Mouse (Mus musculus) spleen, adult 18-20 months (tissue): ENCODE results near the gene Stk17b.
"Not testable (repeated sequence)": the region's sequence is repeated elsewhere in the genome, so short reads cannot be mapped to it uniquely, and the experiment has no call there.

ENCODE experiments used
- DNase-seq, 2 experiments: peaks; one replicate each; pipeline ENCODE4 v3.0.0; 2022; ENCODE audit warnings: mixed read lengths in 2 of 2

Gene Stk17b

DNA sequence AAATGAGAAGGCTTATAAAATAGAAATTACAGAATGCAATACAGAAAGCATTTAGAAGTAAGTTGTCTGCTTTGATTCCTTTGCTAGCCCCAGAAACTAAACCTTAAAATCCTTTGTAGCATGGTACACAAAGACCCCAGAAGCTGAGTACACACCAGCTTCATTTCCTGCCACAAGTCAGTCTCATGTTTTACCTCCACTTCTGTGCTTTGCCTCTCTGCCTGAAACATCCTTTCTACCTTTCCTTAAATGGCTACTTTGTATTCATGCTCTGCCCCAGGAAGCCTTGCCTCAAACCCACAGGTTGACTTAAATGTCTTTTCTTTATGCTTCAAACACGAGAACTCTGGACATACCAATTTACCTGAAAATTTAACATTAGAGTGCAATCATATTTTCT is 3.7 kb downstream of the Stk17b start:
- no peak for DNase-seq

DNA sequence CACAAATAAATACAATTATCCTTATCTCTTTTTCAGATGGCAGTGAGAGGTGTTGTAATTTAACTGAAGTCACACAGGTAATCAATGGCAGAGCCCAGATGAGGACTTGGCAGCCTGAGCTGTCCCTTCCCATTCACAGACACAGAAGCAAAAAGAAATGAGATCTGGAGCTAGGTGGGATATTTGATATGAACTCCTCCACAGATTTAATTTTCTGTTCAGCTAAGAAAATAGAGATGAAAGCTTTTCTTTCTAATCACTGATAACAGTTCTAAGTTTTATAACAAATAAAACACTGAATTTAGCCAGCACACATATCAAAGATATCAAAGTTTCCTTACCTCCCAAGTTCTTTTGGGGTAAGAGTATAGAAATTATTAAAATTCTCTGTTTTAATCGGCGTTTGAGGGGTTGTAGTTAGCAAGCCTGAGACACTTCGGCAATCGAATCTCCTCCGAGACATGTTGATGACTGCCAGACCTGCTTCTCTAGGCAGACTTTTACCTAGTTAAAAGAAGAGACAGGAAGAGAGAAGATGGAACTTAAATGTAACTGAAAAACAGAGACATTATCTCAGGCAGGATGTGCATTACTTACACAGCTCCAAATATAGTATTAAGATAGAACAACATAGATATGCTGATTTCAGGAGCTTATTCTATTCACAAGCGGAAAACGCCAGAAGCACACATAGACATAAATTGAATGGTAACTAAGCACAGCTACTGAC is 8.7 kb downstream of the Stk17b start:
- DNase-seq: no peak

DNA sequence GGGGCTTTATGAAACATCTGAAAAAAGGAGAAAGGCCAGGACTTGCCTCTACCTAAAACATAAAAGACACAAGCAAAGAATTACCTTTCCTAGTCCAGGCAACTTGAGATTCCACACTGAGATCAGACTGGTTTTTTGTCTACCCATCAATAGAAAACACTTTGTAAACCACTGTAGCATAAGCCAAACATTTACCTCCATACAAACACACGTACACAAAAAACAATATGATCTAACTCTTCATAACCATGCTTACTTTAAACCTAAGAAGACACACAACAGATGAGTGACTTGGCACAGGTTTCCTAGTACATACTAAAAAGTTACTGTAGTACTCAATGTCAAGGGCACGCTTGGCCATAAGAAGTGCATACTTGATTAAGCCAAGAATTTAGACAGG is 9.5 kb downstream of the Stk17b start:
- DNase-seq: no peak

- DNase-seq: no peak
Measured at GRCm38 (mm10) chr1:53775036-53775435, 10.0 kb downstream of the Stk17b start.

- DNase-seq: no peak
Measured at GRCm38 (mm10) chr1:53774571-53774970, 10.5 kb downstream of the Stk17b start.

- DNase-seq: peak; percentile 70 to 71
Measured at GRCm38 (mm10) chr1:53773994-53774393, 11.0 kb downstream of the Stk17b start.

GRCm38 (mm10) chr1:53772967-53773366 is 12.1 kb downstream of the Stk17b start:
- DNase-seq: no peak

GRCm38 (mm10) chr1:53771476-53771875 is 13.5 kb downstream of the Stk17b start:
- DNase-seq: no peak

DNA sequence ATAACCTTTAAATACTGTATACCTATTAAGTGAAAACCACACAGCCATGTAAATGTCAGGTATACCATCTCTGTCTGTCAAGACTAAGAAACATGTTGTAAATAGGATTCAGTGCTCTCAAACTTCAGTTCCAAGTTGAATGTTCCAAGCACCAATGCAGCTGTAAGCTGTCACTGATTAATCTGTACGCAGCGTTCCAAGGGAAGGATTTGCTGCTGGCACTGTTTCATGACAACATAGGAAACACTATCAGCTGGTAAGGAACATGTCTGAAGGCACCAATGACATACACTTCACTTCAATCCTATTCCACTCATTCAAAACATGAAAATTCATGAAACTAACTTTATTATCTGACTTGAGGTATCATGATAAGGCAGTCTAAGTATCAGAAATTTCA is 18.9 kb downstream of the Stk17b start:
- DNase-seq: no peak

- DNase-seq: no peak
Measured at GRCm38 (mm10) chr1:53757316-53757715, 27.7 kb downstream of the Stk17b start.

DNA sequence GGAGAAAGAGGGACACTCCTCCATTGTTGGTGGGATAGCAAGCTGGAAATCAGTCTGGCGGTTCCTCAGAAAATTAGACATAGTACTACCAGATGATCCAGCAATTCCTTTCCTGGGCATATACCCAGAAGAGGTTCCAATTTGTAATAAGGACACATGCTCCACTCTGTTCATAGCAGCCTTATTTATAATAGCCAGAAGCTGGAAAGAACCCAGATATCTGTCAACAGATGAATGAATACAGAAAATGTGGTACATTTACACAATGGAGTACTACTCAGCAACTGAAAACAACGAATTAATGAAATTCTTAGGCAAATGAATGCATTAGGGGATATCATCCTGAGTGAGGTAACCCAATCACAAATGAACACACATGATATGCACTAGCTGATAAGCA is 31.5 kb downstream of the Stk17b start:
- not testable (repeated sequence) for DNase-seq

- no peak for DNase-seq
Measured at GRCm38 (mm10) chr1:53751144-53751543, 33.9 kb downstream of the Stk17b start.

DNA sequence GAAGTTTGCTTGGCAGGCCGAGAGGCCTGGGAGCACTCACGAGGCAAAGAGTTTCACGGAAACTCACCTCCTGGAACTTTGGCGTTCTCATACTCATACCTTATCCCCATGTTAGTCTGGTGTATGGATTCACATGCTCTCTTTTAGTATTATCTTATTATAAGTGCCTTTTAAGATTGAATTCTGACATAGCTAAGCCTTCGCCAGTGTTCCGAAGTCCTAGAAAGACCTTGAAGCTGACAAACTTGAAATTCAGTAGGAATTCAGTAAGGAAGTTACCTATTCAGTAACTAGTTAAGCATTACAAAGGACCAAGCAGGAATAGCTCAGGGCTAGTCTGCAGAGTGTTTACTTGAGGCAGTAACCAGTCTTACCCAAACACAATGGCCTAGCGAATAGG is 34.3 kb downstream of the Stk17b start:
- DNase-seq: not testable (repeated sequence)

DNA sequence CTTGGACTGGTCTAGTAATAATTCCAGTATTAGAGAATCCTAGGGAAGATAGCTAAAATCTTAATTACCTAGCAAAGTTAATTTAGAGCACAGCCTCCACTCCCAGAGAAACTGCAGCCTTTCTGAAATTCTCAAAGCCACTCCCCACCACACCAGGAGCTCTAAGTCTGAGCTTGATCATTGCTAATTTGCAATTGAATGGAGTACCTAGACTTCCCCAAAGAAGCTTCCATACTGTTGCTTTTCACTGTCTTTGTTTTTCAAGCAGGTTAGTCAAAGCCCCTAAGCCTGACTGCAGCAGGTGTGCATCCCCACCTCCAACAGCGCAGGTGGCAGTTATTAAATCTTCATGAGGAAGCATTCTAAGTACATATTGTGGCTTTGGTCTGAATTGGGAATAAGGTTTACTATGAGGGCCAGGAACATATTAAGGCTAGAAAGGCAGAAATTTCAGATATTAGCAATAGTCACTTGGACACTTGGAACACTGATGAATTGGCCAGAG is 35.1 kb downstream of the Stk17b start:
- not testable (repeated sequence) for DNase-seq

DNA sequence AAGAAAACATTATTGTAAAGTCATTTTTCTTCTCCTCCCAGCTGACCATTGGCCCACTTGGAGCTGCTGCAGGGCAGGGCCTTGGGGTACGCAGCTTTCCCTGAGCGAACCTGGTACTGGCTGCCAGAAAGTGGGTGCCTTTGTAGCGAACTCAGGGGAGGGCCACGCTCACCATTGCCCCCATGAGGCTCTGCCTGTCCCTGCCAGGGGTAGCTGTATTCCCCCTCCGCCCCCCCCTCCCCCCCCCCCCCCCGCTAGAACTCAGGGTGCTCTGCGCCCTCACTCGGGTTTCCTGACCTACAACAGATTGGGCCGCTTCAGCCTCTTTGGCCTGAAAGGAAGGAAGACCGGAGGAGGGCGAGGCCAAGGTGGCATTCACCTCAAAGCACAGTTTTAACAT is 36.5 kb downstream of the Stk17b start:
- no peak for DNase-seq

GRCm38 (mm10) chr1:53746001-53746400 is 39.0 kb downstream of the Stk17b start:
- no peak for DNase-seq

GRCm38 (mm10) chr1:53741742-53742458 is 43.1 kb downstream of the Stk17b start:
- no peak for DNase-seq

DNA sequence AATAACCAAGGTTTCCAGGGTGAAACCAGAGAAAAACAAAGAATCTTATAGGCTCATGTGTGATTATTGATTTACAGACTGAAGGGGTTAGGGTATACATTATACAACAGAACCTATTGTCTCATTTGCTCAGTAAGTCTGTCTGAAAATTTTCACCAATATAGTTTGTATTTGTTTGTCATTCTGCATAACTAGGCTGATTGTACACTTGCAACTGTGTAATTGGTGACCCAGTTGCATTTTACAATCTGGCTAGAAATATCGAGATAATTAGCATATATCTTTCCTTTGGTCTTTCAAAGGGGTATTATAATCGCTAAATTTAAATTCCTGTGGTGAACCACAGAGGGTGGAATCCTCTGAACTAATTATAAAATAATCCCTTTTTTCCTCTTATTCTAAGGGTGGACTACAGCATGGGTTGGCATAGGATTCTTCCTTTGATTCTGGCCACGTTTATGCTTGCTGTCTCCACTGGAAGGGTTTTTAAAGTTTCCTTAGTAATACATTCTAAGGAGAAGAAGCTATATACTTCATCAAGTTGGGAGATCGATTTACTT is 44.2 kb downstream of the Stk17b start:
- no peak for DNase-seq

DNA sequence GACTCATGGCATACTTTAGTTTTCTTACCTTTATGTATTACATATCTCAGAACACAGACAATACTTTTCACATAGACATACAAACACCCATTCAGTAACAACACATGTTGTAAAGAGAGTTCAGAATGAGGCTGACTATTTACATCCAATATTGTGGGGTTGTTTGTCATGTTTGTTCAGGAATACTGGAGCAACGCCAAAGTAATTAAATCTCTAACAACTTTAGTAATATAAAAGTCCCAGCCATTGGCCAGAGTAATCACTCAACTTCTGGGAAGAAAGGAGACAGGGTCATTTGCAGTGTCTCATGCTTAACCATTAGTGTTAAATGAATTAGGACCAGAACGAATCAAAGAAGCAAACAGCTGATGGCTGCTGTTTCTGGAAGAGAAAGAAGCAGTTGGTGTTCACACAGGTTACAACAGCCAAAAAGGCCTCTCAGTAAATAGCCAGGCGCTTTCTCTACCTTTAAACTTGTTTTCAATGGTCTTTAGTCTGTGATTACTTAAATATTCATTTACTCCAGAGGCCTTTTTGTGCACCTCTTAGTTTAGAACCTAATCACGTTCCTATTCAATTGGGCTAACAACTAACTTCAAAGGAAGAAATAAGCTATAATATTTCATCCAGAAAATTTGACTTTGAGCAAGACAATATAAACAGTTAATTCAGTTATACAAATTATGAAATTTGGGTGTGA is 44.8 kb downstream of the Stk17b start:
- not testable (repeated sequence) for DNase-seq

- no peak for DNase-seq
Measured at GRCm38 (mm10) chr1:53736583-53736982, 48.4 kb downstream of the Stk17b start.

DNA sequence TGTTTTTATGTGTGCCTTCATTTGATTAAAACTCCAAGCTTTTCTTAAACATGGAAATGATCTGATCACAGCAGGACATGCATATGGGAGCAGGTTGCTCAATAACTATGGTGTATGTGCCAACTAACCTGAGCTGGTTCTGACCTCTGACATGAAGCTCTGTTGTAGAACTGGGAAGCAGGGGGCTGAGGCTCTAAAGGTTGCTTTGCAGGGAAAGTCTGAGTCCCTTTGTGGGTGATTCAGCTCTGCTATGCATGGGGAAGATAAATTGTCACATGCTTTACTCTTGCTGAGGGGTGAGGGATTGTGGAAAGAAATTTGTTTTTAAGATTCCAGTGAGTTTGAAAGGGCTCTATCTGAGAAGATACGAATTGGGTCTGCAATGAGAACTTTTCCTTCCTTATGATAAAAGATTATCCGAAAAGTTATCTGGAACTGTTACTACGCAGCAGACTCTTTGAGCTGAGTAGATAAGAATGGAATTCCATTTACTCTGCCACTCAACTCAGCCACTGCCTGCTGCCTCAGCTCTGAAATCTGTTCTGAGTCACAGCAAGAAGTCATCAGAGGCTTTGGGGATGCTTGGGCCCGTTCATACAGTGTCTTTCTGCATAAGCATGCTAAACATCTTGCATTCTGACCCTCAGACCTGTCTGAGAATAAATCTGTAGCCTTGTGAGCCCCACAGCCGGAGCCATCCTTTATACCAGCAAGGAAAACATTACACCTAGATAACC is 56.4 kb downstream of the Stk17b start:
- no peak for DNase-seq

DNA sequence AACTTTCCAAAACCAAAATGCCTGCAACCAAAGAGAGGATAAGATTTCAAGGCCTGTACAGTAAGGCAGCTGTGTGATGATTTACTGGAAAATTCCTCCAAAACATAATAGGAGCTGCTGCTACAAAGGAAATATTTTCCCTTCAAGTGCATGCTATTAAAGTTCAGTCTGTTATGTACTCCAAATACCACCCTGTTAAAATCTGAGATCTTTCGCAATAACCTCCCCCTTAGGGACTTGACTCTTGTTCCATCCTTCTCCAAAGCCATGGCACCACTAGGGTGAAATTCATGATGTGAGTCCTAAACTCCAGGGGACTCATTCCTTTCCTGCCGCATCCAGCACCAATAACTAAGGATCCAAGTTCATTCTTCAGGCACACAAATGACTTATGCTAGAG is 58.1 kb downstream of the Stk17b start:
- no peak for DNase-seq

DNA sequence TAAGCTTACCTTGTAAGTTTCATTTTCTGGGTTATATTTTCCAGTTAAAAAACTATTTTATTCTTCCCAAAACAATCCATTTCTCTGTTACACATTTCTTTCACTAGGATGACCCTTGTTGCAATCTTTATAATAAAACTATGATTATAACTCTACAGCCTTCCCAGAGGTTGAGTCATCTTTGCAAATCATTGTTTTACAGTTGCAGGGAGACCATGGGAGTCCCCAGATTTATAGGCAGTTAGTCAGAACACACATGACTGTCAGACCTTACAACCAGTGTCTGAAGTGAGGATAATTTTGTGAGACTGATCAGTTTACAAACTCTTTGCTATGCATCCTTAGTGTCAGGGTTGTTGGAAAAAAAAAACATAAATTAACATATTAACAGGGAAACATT is 63.7 kb downstream of the Stk17b start:
- no peak for DNase-seq
